Mouse (Mus musculus): ENCODE data around the gene Iqcj. TPM values are rescaled to one million over a fixed set of nuclear protein-coding genes. Genes with fewer than 3 reads are reported as not detected.

Iqcj gene
- total RNA-seq, 1 experiment: not detected

DNA sequence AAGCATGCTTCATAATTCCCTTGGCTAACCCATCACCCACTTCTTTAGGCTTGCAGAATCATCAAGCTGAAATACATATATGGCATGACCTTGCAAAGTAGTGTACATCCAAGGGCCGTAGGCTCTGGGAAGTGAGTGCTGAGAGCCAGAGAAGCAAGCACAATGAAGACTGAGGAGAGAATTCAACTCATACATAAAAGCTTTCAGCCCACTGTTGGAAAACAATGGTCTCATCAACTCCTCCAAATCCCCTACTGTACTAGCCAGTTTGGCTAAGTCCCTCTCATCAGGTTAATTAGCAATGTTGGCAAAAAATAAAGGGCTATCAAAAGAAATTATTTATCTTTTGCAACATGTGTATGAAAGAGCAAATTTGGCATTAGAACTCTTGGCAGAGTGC lies 22.6 kb upstream of the Iqcj start:
- Histone ChIP-seq H3K4me1 (ENCODE audit: control insufficient read depth in 2 of 2, insufficient read depth in 2 of 2, low read length in 2 of 2, poor library complexity in 1 of 2) (no peaks in the 10 kb centered on the region), H3K36me3 (ENCODE audit: control insufficient read depth, insufficient read depth, low read length, poor library complexity, severe bottlenecking) (no peaks in the 10 kb centered on the region), H3K27ac (ENCODE audit: insufficient read depth, low read depth, low read length, poor library complexity, severe bottlenecking) (no peak overlapping the region), H3K4me3 (ENCODE audit: insufficient read depth in 1 of 2, low read depth in 1 of 2, low read length in 2 of 2, poor library complexity in 1 of 2, severe bottlenecking in 1 of 2) (no peak overlapping the region), H3K9ac (ENCODE audit: insufficient read depth, low read depth, low read length, poor library complexity, severe bottlenecking) (no peak overlapping the region), H3K9me3 (ENCODE audit: control insufficient read depth, insufficient read depth, low read depth, low read length) (no peaks in the 10 kb centered on the region)
- no peak for DNase-seq (ENCODE audit: low read depth, low spot score)
- in situ Hi-C loops (cut with MboI; ENCODE audit: low sequenced_read_pairs in 2 of 2, unreplicated experiment in 2 of 2): no loop called here
- no peak for TF ChIP-seq MAFK (IDR thresholded peaks at IDR 0.05; ENCODE audit: insufficient read depth, low read depth, low read length)
- TF ChIP-seq ZNF384 (IDR thresholded peaks at IDR 0.05; ENCODE audit: low read depth, low read length): no peak
- TF ChIP-seq CHD2 (IDR thresholded peaks at IDR 0.05; ENCODE audit: low read depth, low read length): no peak
- no peak for TF ChIP-seq ZC3H11A (IDR thresholded peaks at IDR 0.05; ENCODE audit: borderline replicate concordance, low read depth, low read length)
- no peak for TF ChIP-seq HCFC1 (IDR thresholded peaks at IDR 0.05; ENCODE audit: borderline replicate concordance, insufficient read depth, low read length)

DNA sequence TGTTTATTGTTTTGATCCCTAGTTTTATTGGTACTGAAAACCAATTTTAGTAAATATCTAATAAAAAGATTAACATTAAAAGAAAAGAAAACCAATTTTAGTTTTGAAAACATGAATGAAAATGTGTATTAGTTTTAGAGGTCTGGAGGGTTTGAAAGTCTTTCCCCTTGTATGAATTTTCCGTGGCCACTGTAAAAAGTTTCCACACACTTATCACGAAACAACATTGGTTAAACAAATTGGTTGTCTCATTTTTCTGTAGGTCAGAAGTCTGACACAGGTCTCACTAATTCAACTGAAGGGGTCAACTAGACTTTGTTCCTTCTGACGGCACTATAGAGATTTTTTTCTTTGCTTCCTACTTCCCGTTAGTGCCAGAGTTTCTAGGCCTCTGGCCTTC lies 14.8 kb upstream of the Iqcj start:
- Histone ChIP-seq H3K27ac (ENCODE audit: insufficient read depth, low read depth, low read length, poor library complexity, severe bottlenecking) (no peak overlapping the region), H3K36me3 (ENCODE audit: control insufficient read depth, insufficient read depth, low read length, poor library complexity, severe bottlenecking) (no peaks in the 10 kb centered on the region), H3K4me1 (ENCODE audit: control insufficient read depth in 2 of 2, insufficient read depth in 2 of 2, low read length in 2 of 2, poor library complexity in 1 of 2) (no peaks in the 10 kb centered on the region), H3K4me3 (ENCODE audit: insufficient read depth in 1 of 2, low read depth in 1 of 2, low read length in 2 of 2, poor library complexity in 1 of 2, severe bottlenecking in 1 of 2) (no peak overlapping the region), H3K9me3 (ENCODE audit: control insufficient read depth, insufficient read depth, low read depth, low read length) (no peaks in the 10 kb centered on the region), H3K9ac (ENCODE audit: insufficient read depth, low read depth, low read length, poor library complexity, severe bottlenecking) (no peak overlapping the region)
- DNase-seq (ENCODE audit: low read depth, low spot score): no peak
- in situ Hi-C loops (cut with MboI; ENCODE audit: low sequenced_read_pairs in 2 of 2, unreplicated experiment in 2 of 2): no loop called here
- TF ChIP-seq MAFK (IDR thresholded peaks at IDR 0.05; ENCODE audit: insufficient read depth, low read depth, low read length): no peak
- TF ChIP-seq ZC3H11A (IDR thresholded peaks at IDR 0.05; ENCODE audit: borderline replicate concordance, low read depth, low read length): no peak
- TF ChIP-seq HCFC1 (IDR thresholded peaks at IDR 0.05; ENCODE audit: borderline replicate concordance, insufficient read depth, low read length): no peak
- TF ChIP-seq CHD2 (IDR thresholded peaks at IDR 0.05; ENCODE audit: low read depth, low read length): no peak
- no peak for TF ChIP-seq ZNF384 (IDR thresholded peaks at IDR 0.05; ENCODE audit: low read depth, low read length)

DNA sequence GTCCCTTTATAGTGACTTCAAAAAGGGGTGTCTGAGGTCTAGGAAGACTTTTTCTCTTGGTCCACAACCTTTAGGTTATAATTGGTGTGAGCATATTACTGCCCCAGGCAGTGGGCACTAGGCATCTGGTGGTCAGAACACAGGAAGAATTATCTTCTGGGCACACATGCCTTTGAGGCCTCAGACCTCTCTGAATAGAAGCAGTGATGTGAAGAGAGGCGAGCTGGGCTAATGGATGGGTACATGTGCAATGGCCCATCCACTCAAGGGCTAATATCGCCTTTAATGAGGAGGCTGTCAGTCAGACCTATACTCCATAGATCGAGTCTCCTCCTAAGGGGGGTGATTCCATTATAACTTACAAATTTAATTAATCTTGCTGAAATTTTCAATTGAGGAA lies 7.7 kb upstream of the Iqcj start:
- Histone ChIP-seq H3K27ac (ENCODE audit: insufficient read depth, low read depth, low read length, poor library complexity, severe bottlenecking) (no peak overlapping the region), H3K36me3 (ENCODE audit: control insufficient read depth, insufficient read depth, low read length, poor library complexity, severe bottlenecking) (no peaks in the 10 kb centered on the region), H3K9ac (ENCODE audit: insufficient read depth, low read depth, low read length, poor library complexity, severe bottlenecking) (no peak overlapping the region), H3K4me3 (ENCODE audit: insufficient read depth in 1 of 2, low read depth in 1 of 2, low read length in 2 of 2, poor library complexity in 1 of 2, severe bottlenecking in 1 of 2) (no peak overlapping the region), H3K9me3 (ENCODE audit: control insufficient read depth, insufficient read depth, low read depth, low read length) (no peaks in the 10 kb centered on the region), H3K4me1 (ENCODE audit: control insufficient read depth in 2 of 2, insufficient read depth in 2 of 2, low read length in 2 of 2, poor library complexity in 1 of 2) (no peaks in the 10 kb centered on the region)
- in situ Hi-C loops (cut with MboI; ENCODE audit: low sequenced_read_pairs in 2 of 2, unreplicated experiment in 2 of 2): no loop called here
- DNase-seq (ENCODE audit: low read depth, low spot score): no peak
- TF ChIP-seq HCFC1 (IDR thresholded peaks at IDR 0.05; ENCODE audit: borderline replicate concordance, insufficient read depth, low read length) (no peak), ZC3H11A (IDR thresholded peaks at IDR 0.05; ENCODE audit: borderline replicate concordance, low read depth, low read length) (no peak), ZNF384 (IDR thresholded peaks at IDR 0.05; ENCODE audit: low read depth, low read length) (no peak), CHD2 (IDR thresholded peaks at IDR 0.05; ENCODE audit: low read depth, low read length) (no peak), MAFK (IDR thresholded peaks at IDR 0.05; ENCODE audit: insufficient read depth, low read depth, low read length) (no peak)

DNA sequence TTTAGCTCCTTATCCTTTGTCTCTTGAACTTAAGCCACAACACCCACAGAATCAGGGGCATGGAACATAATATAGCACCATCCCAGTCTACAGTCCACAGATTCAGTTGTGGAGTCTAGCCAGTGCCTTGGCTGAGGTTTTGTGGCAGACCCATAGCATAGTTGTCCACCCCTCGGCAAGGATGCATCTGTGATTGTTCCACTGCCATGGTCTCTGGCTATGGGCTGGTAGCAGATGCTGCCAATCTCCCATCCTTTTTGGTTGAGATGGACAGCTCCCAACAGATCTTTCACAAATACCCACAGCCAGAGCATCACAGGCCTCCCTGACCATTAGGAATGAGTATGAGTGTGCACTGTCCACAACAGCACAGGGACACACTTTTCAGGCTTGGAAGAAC lies 5.8 kb upstream of the Iqcj start:
- no peaks in the 10 kb centered on the region for H3K9me3 ChIP-seq (ENCODE audit: control insufficient read depth, insufficient read depth, low read depth, low read length)
- H3K4me1 ChIP-seq (ENCODE audit: control insufficient read depth in 2 of 2, insufficient read depth in 2 of 2, low read length in 2 of 2, poor library complexity in 1 of 2): no peaks in the 10 kb centered on the region
- TF ChIP-seq HCFC1 (IDR thresholded peaks at IDR 0.05; ENCODE audit: borderline replicate concordance, insufficient read depth, low read length) (no peak), ZC3H11A (IDR thresholded peaks at IDR 0.05; ENCODE audit: borderline replicate concordance, low read depth, low read length) (no peak), ZNF384 (IDR thresholded peaks at IDR 0.05; ENCODE audit: low read depth, low read length) (no peak), CHD2 (IDR thresholded peaks at IDR 0.05; ENCODE audit: low read depth, low read length) (no peak), MAFK (IDR thresholded peaks at IDR 0.05; ENCODE audit: insufficient read depth, low read depth, low read length) (no peak)
- no peak overlapping the region for H3K27ac ChIP-seq (ENCODE audit: insufficient read depth, low read depth, low read length, poor library complexity, severe bottlenecking)
- no peak overlapping the region for H3K4me3 ChIP-seq (ENCODE audit: insufficient read depth in 1 of 2, low read depth in 1 of 2, low read length in 2 of 2, poor library complexity in 1 of 2, severe bottlenecking in 1 of 2)
- DNase-seq (ENCODE audit: low read depth, low spot score): no peak
- H3K9ac ChIP-seq (ENCODE audit: insufficient read depth, low read depth, low read length, poor library complexity, severe bottlenecking): no peak overlapping the region
- H3K36me3 ChIP-seq (ENCODE audit: control insufficient read depth, insufficient read depth, low read length, poor library complexity, severe bottlenecking): no peaks in the 10 kb centered on the region
- in situ Hi-C loops (cut with MboI; ENCODE audit: low sequenced_read_pairs in 2 of 2, unreplicated experiment in 2 of 2): no loop called here

DNA sequence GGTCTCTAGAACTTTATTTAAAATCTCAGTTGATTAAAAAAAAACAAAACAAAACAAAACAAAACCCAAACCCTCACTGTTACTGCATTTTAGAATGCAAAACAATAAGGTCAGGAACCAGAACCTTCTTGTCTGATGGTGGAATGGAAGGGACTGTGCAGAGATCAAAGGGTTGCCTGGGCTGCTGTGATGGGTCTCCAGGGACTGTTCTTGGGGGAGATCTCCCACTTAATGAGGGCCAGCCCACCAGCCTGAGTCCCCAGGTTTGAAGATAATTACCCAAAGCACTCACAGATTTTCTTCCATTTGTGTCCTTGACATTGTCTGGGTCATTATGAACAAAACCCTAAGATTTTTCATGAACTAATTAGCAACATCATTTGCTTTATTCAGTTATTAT lies 4.8 kb upstream of the Iqcj start:
- in situ Hi-C loops (cut with MboI; ENCODE audit: low sequenced_read_pairs in 2 of 2, unreplicated experiment in 2 of 2): no loop called here
- Histone ChIP-seq H3K4me1 (ENCODE audit: control insufficient read depth in 2 of 2, insufficient read depth in 2 of 2, low read length in 2 of 2, poor library complexity in 1 of 2) (no peaks in the 10 kb centered on the region), H3K27ac (ENCODE audit: insufficient read depth, low read depth, low read length, poor library complexity, severe bottlenecking) (no peak overlapping the region), H3K36me3 (ENCODE audit: control insufficient read depth, insufficient read depth, low read length, poor library complexity, severe bottlenecking) (no peaks in the 10 kb centered on the region), H3K4me3 (ENCODE audit: insufficient read depth in 1 of 2, low read depth in 1 of 2, low read length in 2 of 2, poor library complexity in 1 of 2, severe bottlenecking in 1 of 2) (no peak overlapping the region), H3K9me3 (ENCODE audit: control insufficient read depth, insufficient read depth, low read depth, low read length) (no peaks in the 10 kb centered on the region), H3K9ac (ENCODE audit: insufficient read depth, low read depth, low read length, poor library complexity, severe bottlenecking) (no peak overlapping the region)
- TF ChIP-seq CHD2 (IDR thresholded peaks at IDR 0.05; ENCODE audit: low read depth, low read length) (no peak), MAFK (IDR thresholded peaks at IDR 0.05; ENCODE audit: insufficient read depth, low read depth, low read length) (no peak), ZC3H11A (IDR thresholded peaks at IDR 0.05; ENCODE audit: borderline replicate concordance, low read depth, low read length) (no peak), ZNF384 (IDR thresholded peaks at IDR 0.05; ENCODE audit: low read depth, low read length) (no peak), HCFC1 (IDR thresholded peaks at IDR 0.05; ENCODE audit: borderline replicate concordance, insufficient read depth, low read length) (no peak)
- no peak for DNase-seq (ENCODE audit: low read depth, low spot score)
